Mouse (Mus musculus) heart, postnatal 25 days (tissue): ENCODE results near the gene Rpain. TPM values are rescaled to one million over a fixed set of nuclear protein-coding genes. Genes with fewer than 3 reads are reported as not detected.

ENCODE experiments used
- DNase-seq: peaks from one replicate; pipeline ENCODE4 v3.0.0; 2022; ENCODE audit warnings: low spot score
- intact Hi-C: fragments of 180-260 bp; cut with DNase I; formaldehyde crosslinking; loops from one replicate; pipeline ENCODE4 v1.15.1; 2025
- total RNA-seq, 2 experiments: library from RNA; stranded (reverse); gene quantifications; 2 replicates each; pipeline ENCODE4 v1.2.3; 2021

The Rpain gene
- total RNA-seq = 10 to 100 TPM; 15.2 to 15.7 TPM

- intact Hi-C loops = loop anchor here (5.0 kb wide), 1 partner anchor 47 kb away; the partner anchor contains the start of genes Derl2 and Mis12
- peak; percentile 92 for DNase-seq
These were observed at the start of gene Rpain, which contains the start of gene Nup88 for GRCm38 (mm10) chr11:70969821-70970559. Gene Rpain, plus strand, starts transcription at chr11:70970213. Gene Nup88, minus strand, starts transcription at chr11:70969973.

GRCm38 (mm10) chr11:70931461-70931860 lies 38.6 kb upstream of the Rpain start:
- intact Hi-C loops = no loop called here
- no peak for DNase-seq

- intact Hi-C loops = no loop called here
- no peak for DNase-seq
These were observed 34.7 kb upstream of the Rpain start for GRCm38 (mm10) chr11:70935316-70935715.

- DNase-seq = no peak
- intact Hi-C loops = no loop called here
These were observed 27.4 kb upstream of the Rpain start for GRCm38 (mm10) chr11:70942596-70942995.

- intact Hi-C loops = no loop called here
- no peak for DNase-seq
These were observed 26.4 kb upstream of the Rpain start for GRCm38 (mm10) chr11:70943651-70944050.

DNA sequence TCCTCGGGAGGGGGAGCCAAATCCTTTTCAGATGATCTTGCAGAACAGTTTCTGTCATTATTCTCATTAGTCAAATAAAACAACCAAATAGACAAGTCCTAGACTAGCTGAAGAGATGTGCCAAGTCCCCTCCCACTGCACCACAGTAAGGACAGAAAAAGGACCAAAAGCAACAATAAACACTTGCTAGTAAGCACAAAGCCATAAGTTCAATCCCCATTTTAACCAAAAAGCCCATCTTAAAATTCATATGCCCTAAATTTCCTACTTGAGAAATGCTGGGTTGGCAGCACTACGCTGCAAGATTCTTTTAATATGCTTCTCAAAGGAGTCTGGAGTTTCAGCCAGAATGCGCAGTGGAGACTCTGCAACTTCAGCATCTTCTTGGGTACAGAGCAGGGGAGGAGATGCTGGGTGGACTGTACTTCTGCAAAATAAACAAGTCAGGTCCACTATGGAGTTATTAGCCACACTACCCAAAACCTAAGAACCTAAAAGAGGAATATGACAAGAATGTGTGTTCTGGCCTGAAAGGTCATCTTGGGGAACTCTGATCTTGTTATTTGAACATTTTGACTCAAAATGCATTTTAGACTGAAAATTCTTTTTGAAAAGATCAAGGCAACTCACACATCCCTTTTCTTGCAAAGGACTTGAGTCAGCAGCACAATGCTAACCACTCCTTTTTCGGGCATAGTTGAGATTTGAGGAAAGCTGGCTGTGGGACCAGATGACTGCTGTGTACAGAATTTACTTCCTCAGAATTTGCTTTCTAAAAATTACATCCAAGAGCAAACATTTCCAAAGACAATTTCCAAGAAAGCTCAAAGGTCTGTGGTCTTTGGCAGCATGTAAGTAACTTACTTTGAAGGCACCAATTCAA lies 24.8 kb upstream of the Rpain start:
- intact Hi-C loops = no loop called here
- no peak for DNase-seq

DNA sequence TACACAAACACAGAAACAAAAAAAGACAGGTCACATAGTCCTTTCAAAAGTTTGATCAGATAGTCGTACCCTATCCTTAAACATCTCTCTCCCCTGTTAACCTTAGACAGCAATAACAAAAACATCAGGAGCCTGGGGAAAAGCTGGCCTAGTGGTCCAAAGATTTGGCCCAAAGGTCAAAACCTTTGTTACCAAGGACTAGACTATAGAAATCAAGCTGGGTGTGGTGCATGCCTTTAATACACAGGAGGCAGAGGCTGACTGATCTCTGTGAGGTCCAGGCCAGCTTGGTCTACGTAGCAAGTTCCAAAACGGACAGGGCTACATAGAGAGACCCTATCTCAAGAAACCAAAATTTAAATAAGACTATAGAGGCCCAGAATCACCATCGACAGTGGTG lies 15.3 kb upstream of the Rpain start:
- no peak for DNase-seq
- intact Hi-C loops = no loop called here

DNA sequence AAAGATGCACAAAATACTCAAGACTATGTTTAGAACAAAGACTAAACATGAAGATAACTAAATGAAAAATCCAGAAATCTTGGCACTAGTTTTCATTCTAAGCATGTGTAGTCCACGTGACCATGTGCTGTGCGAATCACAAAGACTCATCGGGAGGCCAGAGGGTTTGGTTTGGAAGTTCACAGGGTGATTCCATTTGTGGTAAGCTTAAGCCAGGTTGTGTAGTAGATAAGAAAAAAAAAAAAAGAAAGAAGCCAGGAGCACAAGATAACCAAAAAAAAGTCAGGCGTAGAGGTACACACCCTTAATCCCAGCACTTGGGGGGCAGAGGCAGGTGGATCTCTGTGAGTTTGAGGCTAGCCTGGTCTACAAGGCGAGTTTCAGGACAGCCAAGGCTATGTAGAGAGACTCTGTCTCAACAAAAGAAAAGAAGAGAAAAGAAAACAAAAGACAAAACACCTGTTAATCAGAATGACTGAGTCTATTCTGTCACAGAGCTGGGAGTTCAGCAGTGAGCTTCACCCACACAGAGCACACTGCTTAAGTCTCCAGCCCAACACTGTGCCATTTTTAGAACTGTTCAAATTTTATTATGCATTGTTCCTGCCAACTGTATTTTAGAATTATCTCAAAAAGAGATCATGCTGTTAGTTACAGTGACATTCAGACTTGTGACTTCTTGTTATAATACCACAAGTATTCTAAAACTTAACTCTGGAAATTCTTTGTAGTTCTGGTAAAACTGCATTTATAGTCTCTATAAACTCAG lies 9.0 kb upstream of the Rpain start:
- no peak for DNase-seq
- intact Hi-C loops = no loop called here

GRCm38 (mm10) chr11:70964222-70964907 lies 5.6 kb upstream of the Rpain start:
- intact Hi-C loops = no loop called here
- no peak for DNase-seq

GRCm38 (mm10) chr11:70969271-70969794 lies 680 bp upstream of the Rpain start:
- intact Hi-C loops = no loop called here
- DNase-seq = no peak

GRCm38 (mm10) chr11:70970560-70971540 lies 837 bp downstream of the Rpain start:
- no peak for DNase-seq
- intact Hi-C loops = loop anchor here (5.0 kb wide), 1 partner anchor 46 kb away; the partner anchor contains the start of genes Derl2 and Mis12

- intact Hi-C loops = loop anchor here (5.0 kb wide), 1 partner anchor 45 kb away; the partner anchor contains the start of genes Derl2 and Mis12
- DNase-seq = no peak
These were observed 2.6 kb downstream of the Rpain start for GRCm38 (mm10) chr11:70972586-70972985.

DNA sequence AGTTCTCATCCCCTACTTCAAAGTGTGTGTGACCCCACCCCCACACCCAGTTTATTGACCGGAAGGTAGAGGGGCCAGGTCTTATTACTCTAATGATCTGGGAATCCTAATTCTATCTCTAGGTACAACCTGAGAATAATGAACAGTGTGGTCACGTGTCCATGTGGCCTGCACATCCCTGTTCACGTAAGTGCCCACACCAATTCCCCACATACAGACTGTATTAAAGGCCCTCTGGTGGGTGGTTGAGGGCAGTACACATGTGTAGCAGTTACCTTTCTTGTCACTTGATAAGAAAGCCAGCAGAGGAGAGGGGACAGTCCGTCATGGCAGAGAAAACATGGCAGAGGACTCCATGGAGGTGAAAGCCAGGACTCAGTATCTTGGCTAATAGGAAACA lies 3.9 kb downstream of the Rpain start:
- intact Hi-C loops = loop anchor here (5.0 kb wide), 1 partner anchor 43 kb away; the partner anchor contains the start of genes Derl2 and Mis12
- no peak for DNase-seq

- intact Hi-C loops = no loop called here
- no peak for DNase-seq
These were observed 5.2 kb downstream of the Rpain start for GRCm38 (mm10) chr11:70975193-70975592.

DNA sequence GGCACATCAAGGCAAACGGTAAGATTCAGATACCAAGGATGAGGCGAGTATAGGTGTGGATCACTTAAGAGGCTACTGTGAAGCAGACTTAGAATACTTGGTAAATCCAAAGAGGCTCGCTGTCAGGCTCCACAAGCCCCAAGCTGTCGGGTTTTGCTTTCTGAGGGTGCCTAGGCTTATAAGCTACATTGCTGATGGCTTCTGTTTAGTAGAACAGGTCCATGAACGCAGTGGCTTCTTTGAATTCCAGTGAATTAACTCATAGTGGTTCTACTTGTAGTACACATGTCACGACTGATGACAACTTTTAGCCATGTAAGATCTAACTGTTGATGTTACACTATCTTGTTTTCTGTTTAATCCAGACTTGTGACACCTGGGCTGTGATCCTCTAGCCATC lies 7.3 kb downstream of the Rpain start:
- intact Hi-C loops = no loop called here

DNA sequence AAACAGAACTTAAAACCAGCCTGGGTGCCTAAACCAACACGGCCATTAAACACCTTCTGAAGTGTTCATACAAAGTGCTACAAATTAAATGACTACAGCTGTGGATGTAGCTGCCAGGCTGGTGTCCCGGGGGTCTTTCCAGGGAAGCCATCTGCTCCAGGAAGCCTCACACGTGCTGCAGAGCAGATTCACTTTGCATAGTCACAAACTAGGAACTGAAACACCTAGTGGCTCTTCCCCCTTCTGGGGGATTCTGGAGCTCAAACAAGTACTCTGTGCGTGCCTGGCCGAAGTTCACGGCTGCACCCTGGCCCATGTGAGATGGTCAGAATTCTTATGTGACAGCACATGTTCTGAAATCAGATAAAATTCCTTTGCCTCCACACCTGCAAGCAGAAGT lies 10.2 kb downstream of the Rpain start:
- no peak for DNase-seq
- intact Hi-C loops = loop anchor here (5.0 kb wide), 1 partner anchor 72 kb away; no protein-coding TSS in a partner anchor

More for the DNA sequence above, 7.3 kb downstream of the Rpain start:
- DNase-seq = no peak

GRCm38 (mm10) chr11:70980751-70981510 lies 10.9 kb downstream of the Rpain start:
- no peak for DNase-seq
- intact Hi-C loops = loop anchor here (5.0 kb wide), 1 partner anchor 71 kb away; no protein-coding TSS in a partner anchor
